In genomic region chr7:68682318-68682728, GRCm38 (mm10) we compare ENCODE assay signal across 9 mouse cellular contexts.
A peak's percentile ranks its signal among the peaks of the same experiment; 100 is the strongest.
DNase-seq lines count a peak whose midpoint lies in the region; ATAC-seq lines count a peak whose summit lies in the region.
"Had no signal": no experiment of that assay in that cellular context is flagged by ENCODE, and none has a peak within 500 bp of the region (broad histone marks: within the 10 kb centered on the region; RNA-seq: fewer than 3 reads in every experiment).

No protein-coding gene starts in this region.

- H3K36me3 ChIP-seq in intestine, embryonic 15.5 days, result no peaks in the 10 kb centered on the region

- WGBS in intestine, embryonic 15.5 days, result 65% methylated on average over 6 of the region's 6 CpGs

- DNase-seq in cerebellum, postnatal 14 days, result peak; percentile 21 to 34
- no peak for DNase-seq in cerebellum, postnatal 36 days
- peak; percentile 8 for DNase-seq in left cerebral cortex, postnatal 4 days
- DNase-seq in left cerebral cortex, postnatal 25 days (ENCODE audit: low spot score in 2 of 2), result no peak
- peak; percentile 22 to 37 for DNase-seq in lung, postnatal 4 days
- no peak for DNase-seq in T-cell, adult 2 months (ENCODE audit: low spot score)
- DNase-seq in adrenal gland, postnatal 4 days (ENCODE audit: low spot score in 2 of 2), result no peak
- DNase-seq: thymus, postnatal 25 days had no signal

- ATAC-seq in intestine, embryonic 15.5 days, result peak; percentile 66

- no peaks in the 10 kb centered on the region for H3K27me3 ChIP-seq in intestine, embryonic 15.5 days (replicated peaks)

- intact Hi-C loops in left cerebral cortex, postnatal 4 days (cut with DNase I), result no loop called here
- intact Hi-C loops in left cerebral cortex, postnatal 25 days (cut with DNase I), result no loop called here

- H3K4me2 ChIP-seq in intestine, embryonic 15.5 days (replicated peaks), result no peak overlapping the region

- no peaks in the 10 kb centered on the region for H3K9me3 ChIP-seq in intestine, embryonic 15.5 days

- no peaks in the 10 kb centered on the region; the same call in 1 of the 2 replicates for H3K4me1 ChIP-seq in intestine, embryonic 15.5 days (replicated peaks)

- no peak overlapping the region for H3K27ac ChIP-seq in intestine, embryonic 15.5 days

- H3K9ac ChIP-seq in intestine, embryonic 15.5 days, result no peak overlapping the region

- H3K4me3 ChIP-seq in intestine, embryonic 15.5 days (replicated peaks), result no peak overlapping the region

Comparison
In these comparisons a context has a peak if more than half of its experiments do, and no peak if none do; other contexts are left out.
1. DNase-seq: peak in cerebellum, postnatal 14 days (2 of 2), left cerebral cortex, postnatal 4 days (single experiment) and lung, postnatal 4 days (2 of 2); none in cerebellum, postnatal 36 days (0 of 2), left cerebral cortex, postnatal 25 days (0 of 2), T-cell, adult 2 months (single experiment) and adrenal gland, postnatal 4 days (0 of 2).